ENCODE assay signal across 15 mouse cellular contexts in genomic region chr11:67964110-67964509, GRCm38 (mm10). TPM values are rescaled to one million over a fixed set of nuclear protein-coding genes. Genes with fewer than 3 reads are reported as not detected.
DNase-seq lines count a peak whose midpoint lies in the region; ATAC-seq and TF ChIP-seq lines count a peak whose summit lies in the region.
"Had no signal": no experiment of that assay in that cellular context is flagged by ENCODE, and none has a peak within 500 bp of the region (broad histone marks: within the 10 kb centered on the region; RNA-seq: fewer than 3 reads in every experiment).

No protein-coding gene starts in this region.

- no peak for TF ChIP-seq EP300 in liver, postnatal 0 days (IDR thresholded peaks at IDR 0.05; ENCODE audit: low read depth)

- DNase-seq in embryo, embryonic 10.5 days (ENCODE audit: low spot score): peak; percentile 9
- DNase-seq in embryo, embryonic 10 days (ENCODE audit: low spot score): no peak
- DNase-seq in liver, postnatal 0 days: no peak
- no peak for DNase-seq in liver, embryonic 11.5 days (ENCODE audit: low spot score)
- DNase-seq in Patski (ENCODE audit: low read depth, low spot score): no peak
- no peak for DNase-seq in urinary bladder, postnatal 10 days (ENCODE audit: low spot score)
- no peak for DNase-seq in frontal cortex, postnatal 36 days (ENCODE audit: low spot score in 2 of 2)
- DNase-seq: adrenal gland, adult 8-10 months; cerebellum, adult 11-12 months; gastrocnemius, postnatal 14 days had no signal

- H3K9ac ChIP-seq in liver, postnatal 0 days (replicated peaks): no peak overlapping the region
- H3K9ac ChIP-seq in liver, embryonic 11.5 days (ENCODE audit: low read depth, low read length): no peak overlapping the region
- H3K9ac ChIP-seq: forebrain, embryonic 12.5 days; heart, embryonic 15.5 days had no signal

- peaks cover 6% of the 10 kb centered on the region; the same call in 1 of the 2 replicates for H3K4me1 ChIP-seq in liver, postnatal 0 days (ENCODE audit: insufficient read depth)
- peaks cover 8% of the 10 kb centered on the region; the same call in 1 of the 2 replicates for H3K4me1 ChIP-seq in liver, embryonic 11.5 days (replicated peaks; ENCODE audit: control insufficient read depth, insufficient read depth, low read length)
- H3K4me1 ChIP-seq in small intestine, adult 2 months (ENCODE audit: control insufficient read depth, insufficient read depth, insufficient read length, low read length): 0 out of 2 replicates have a peak, but pooled peaks cover 3% of the 10 kb centered on the region

- POLR2A ChIA-PET in Patski (lab: Charles Lee): no interaction called here

- in situ Hi-C loops in Patski (cut with MboI; ENCODE audit: low pct_unique_long_range_greater_than_20kb): no loop called here

- no peaks in the 10 kb centered on the region for H3K36me3 ChIP-seq in liver, postnatal 0 days (replicated peaks; ENCODE audit: insufficient read depth, low read length)
- no peaks in the 10 kb centered on the region for H3K36me3 ChIP-seq in liver, embryonic 11.5 days (ENCODE audit: control insufficient read depth, insufficient read depth, low read length)
- H3K36me3 ChIP-seq in small intestine, adult 2 months (ENCODE audit: control insufficient read depth, insufficient read depth, low read length): no peaks in the 10 kb centered on the region
- H3K36me3 ChIP-seq: forebrain, embryonic 12.5 days; heart, embryonic 15.5 days had no signal

- no peaks in the 10 kb centered on the region for H3K9me3 ChIP-seq in liver, postnatal 0 days (ENCODE audit: low read length)
- no peaks in the 10 kb centered on the region for H3K9me3 ChIP-seq in liver, embryonic 11.5 days (ENCODE audit: control insufficient read depth, low read length)
- H3K9me3 ChIP-seq: forebrain, embryonic 12.5 days; heart, embryonic 15.5 days had no signal

- TF ChIP-seq CTCF in liver, postnatal 0 days (IDR thresholded peaks at IDR 0.05; ENCODE audit: low read depth): peak; percentile 47
- TF ChIP-seq CTCF in Patski (IDR thresholded peaks at IDR 0.05): peak; percentile 64
- TF ChIP-seq CTCF in small intestine, adult 2 months (IDR thresholded peaks at IDR 0.05; ENCODE audit: extremely low read depth, insufficient read length, insufficient replicate concordance, low read depth, low read length): peak; percentile 40; the same call in 1 of the 2 replicates

- TF ChIP-seq POLR2A in small intestine, adult 2 months (IDR thresholded peaks at IDR 0.05; ENCODE audit: low read depth, low read length): no peak

- H3K27me3 ChIP-seq in liver, postnatal 0 days (ENCODE audit: insufficient read depth, low read length): no peaks in the 10 kb centered on the region
- H3K27me3 ChIP-seq in liver, embryonic 11.5 days (replicated peaks; ENCODE audit: control insufficient read depth, insufficient read depth, low read length): no peaks in the 10 kb centered on the region
- H3K27me3 ChIP-seq in Patski: no peaks in the 10 kb centered on the region
- no peaks in the 10 kb centered on the region for H3K27me3 ChIP-seq in small intestine, adult 2 months (ENCODE audit: control insufficient read depth, insufficient read depth, low read length)
- H3K27me3 ChIP-seq: forebrain, embryonic 12.5 days; heart, embryonic 15.5 days had no signal

- H3K4me3 ChIP-seq in liver, postnatal 0 days (ENCODE audit: low read depth, low read length): no peak overlapping the region
- no peak overlapping the region for H3K4me3 ChIP-seq in liver, embryonic 11.5 days (ENCODE audit: low read depth, low read length)
- no peak overlapping the region for H3K4me3 ChIP-seq in small intestine, adult 2 months (ENCODE audit: low read depth, low read length)
- H3K4me3 ChIP-seq: forebrain, embryonic 12.5 days; heart, embryonic 15.5 days; myocyte had no signal

- no peak for ATAC-seq in liver, postnatal 0 days
- no peak for ATAC-seq in liver, embryonic 11.5 days (replicated peaks; ENCODE audit: low FRiP score)
- ATAC-seq in Patski: no peak
- ATAC-seq: intestine, embryonic 16.5 days had no signal

- no peak overlapping the region for H3K4me2 ChIP-seq in liver, postnatal 0 days (ENCODE audit: low read depth, low read length)
- H3K4me2 ChIP-seq in liver, embryonic 11.5 days: no peak overlapping the region
- H3K4me2 ChIP-seq: forebrain, embryonic 12.5 days; heart, embryonic 15.5 days had no signal

- no peak overlapping the region for H3K27ac ChIP-seq in liver, postnatal 0 days (ENCODE audit: low read depth)
- H3K27ac ChIP-seq in liver, embryonic 11.5 days (ENCODE audit: low read depth, low read length): no peak overlapping the region
- no peak overlapping the region for H3K27ac ChIP-seq in small intestine, adult 2 months (ENCODE audit: insufficient read depth, low read depth, low read length)
- H3K27ac ChIP-seq: forebrain, embryonic 12.5 days; heart, embryonic 15.5 days had no signal

- CTCF ChIA-PET in Patski (lab: Charles Lee): interaction anchor here (0.9 to 1.3 kb wide), 3 partner anchors 10 to 18 kb away, joined by 3 to 4 read pairs (median 3); no protein-coding TSS in a partner anchor

- WGBS in liver, postnatal 0 days (ENCODE audit: insufficient replicate concordance): 62% methylated on average over 6 of the region's 6 CpGs
- 65% methylated on average over 6 of the region's 6 CpGs for WGBS in liver, embryonic 11.5 days
- 69% methylated on average over 6 of the region's 6 CpGs for WGBS in small intestine, adult 2 months

RNA-seq across cellular contexts. Expression of gene Cfap52, which starts 1.3 kb away (rescaled TPM):
- not detected in 2 replicates for polyA plus RNA-seq in liver, postnatal 0 days (2015; fragmentation: Nextera tagmentation; extraction: Ambion mirVana)
- not detected in 2 replicates for polyA plus RNA-seq in liver, embryonic 11.5 days (2014; fragmentation: Nextera tagmentation; extraction: Ambion mirVana)
- 1.9 TPM for polyA plus RNA-seq in Patski (2021)
- polyA plus RNA-seq in small intestine, adult 2 months (2012; rRNA removed): 0.29 TPM in 1 of 2 replicates, not detected in the other

RNA-seq across cellular contexts. Expression of gene Stx8, which starts 1.9 kb away (rescaled TPM):
- 27.4 and 29.0 TPM in 2 replicates for polyA plus RNA-seq in liver, postnatal 0 days (2015; fragmentation: Nextera tagmentation; extraction: Ambion mirVana)
- 43.2 and 45.8 TPM in 2 replicates for polyA plus RNA-seq in liver, embryonic 11.5 days (2014; fragmentation: Nextera tagmentation; extraction: Ambion mirVana)
- 64.8 TPM for polyA plus RNA-seq in Patski (2021)
- polyA plus RNA-seq in small intestine, adult 2 months (2012; rRNA removed): 1.2 and 2.4 TPM in 2 replicates

RNA-seq across cellular contexts. Expression of gene Usp43, which starts 42.2 kb away (rescaled TPM):
- not detected in 2 replicates for polyA plus RNA-seq in liver, postnatal 0 days (2015; fragmentation: Nextera tagmentation; extraction: Ambion mirVana)
- 0.13 and 0.16 TPM in 2 replicates for polyA plus RNA-seq in liver, embryonic 11.5 days (2014; fragmentation: Nextera tagmentation; extraction: Ambion mirVana)
- polyA plus RNA-seq in Patski (2021): 6.6 TPM
- polyA plus RNA-seq in small intestine, adult 2 months (2012; rRNA removed): 7.8 and 17.3 TPM in 2 replicates
